Comparison of ENCODE assay signal across 12 mouse cellular contexts in genomic region chr15:98790761-98791160, GRCm38 (mm10). TPM values are rescaled to one million over a fixed set of nuclear protein-coding genes. Genes with fewer than 3 reads are reported as not detected.
DNase-seq lines count a peak whose midpoint lies in the region; ATAC-seq and TF ChIP-seq lines count a peak whose summit lies in the region.
"Had no signal": no experiment of that assay in that cellular context is flagged by ENCODE, and none has a peak within 500 bp of the region (broad histone marks: within the 10 kb centered on the region; RNA-seq: fewer than 3 reads in every experiment).

No protein-coding gene starts in this region.

- peak overlapping the region; percentile 62 for H3K4me2 ChIP-seq in heart, embryonic 12.5 days
- H3K4me2 ChIP-seq in CH12.LX (ENCODE audit: insufficient read depth, low read depth, poor library complexity, severe bottlenecking), result peak overlapping the region; percentile 73
- H3K4me2 ChIP-seq in forebrain, embryonic 13.5 days, result no peak overlapping the region
- peak overlapping the region; percentile 37 for H3K4me2 ChIP-seq in midbrain, embryonic 11.5 days

- peaks cover 2% of the 10 kb centered on the region for H3K9me3 ChIP-seq in heart, embryonic 12.5 days (replicated peaks)
- H3K9me3 ChIP-seq in CH12.LX (replicated peaks; ENCODE audit: low read length), result peaks cover 25% of the 10 kb centered on the region
- 0 out of 2 replicates have a peak, but pooled peaks cover 2% of the 10 kb centered on the region for H3K9me3 ChIP-seq in forebrain, embryonic 13.5 days (replicated peaks)
- H3K9me3 ChIP-seq in midbrain, embryonic 11.5 days (ENCODE audit: control insufficient read depth, low read length), result no peaks in the 10 kb centered on the region

- in situ Hi-C loops in CH12.LX (cut with MboI; ENCODE audit: low pct_ligation_motif_present, low pct_unique_long_range_greater_than_20kb, low sequenced_read_pairs), result no loop called here

- no peak for DNase-seq in heart, postnatal 25 days (ENCODE audit: low spot score)
- no peak for DNase-seq in CH12.LX (ENCODE audit: extremely low read depth)
- DNase-seq in midbrain, embryonic 11.5 days (ENCODE audit: low spot score, missing footprints), result no peak
- DNase-seq in yolk sac, embryonic 10.5 days (ENCODE audit: low spot score), result no peak
- no peak for DNase-seq in urinary bladder, postnatal 10 days (ENCODE audit: low spot score)
- DNase-seq: right cerebral cortex, postnatal 25 days had no signal

- no peak overlapping the region for H3K27ac ChIP-seq in heart, embryonic 12.5 days (ENCODE audit: poor library complexity, severe bottlenecking)
- no peak overlapping the region for H3K27ac ChIP-seq in CH12.LX (ENCODE audit: insufficient read depth, low read depth)
- H3K27ac ChIP-seq in forebrain, embryonic 13.5 days, result no peak overlapping the region
- H3K27ac ChIP-seq in midbrain, embryonic 11.5 days (ENCODE audit: low read depth, low read length), result no peak overlapping the region

- H3K4me3 ChIP-seq in heart, embryonic 12.5 days, result peak overlapping the region; percentile 35
- peak overlapping the region in 1 of 3 experiments; percentile 31 for H3K4me3 ChIP-seq in CH12.LX (replicated peaks in 1 of 3; ENCODE audit: low read depth in 2 of 3, low read length in 2 of 3, poor library complexity in 1 of 3)
- 0 out of 2 replicates have a peak overlapping the region, but pooled peaks have one; percentile 2 for H3K4me3 ChIP-seq in forebrain, embryonic 13.5 days
- peak overlapping the region; percentile 24 for H3K4me3 ChIP-seq in midbrain, embryonic 11.5 days (ENCODE audit: low read depth, low read length)

- peaks cover 93% of the 10 kb centered on the region for H3K27me3 ChIP-seq in heart, embryonic 12.5 days (replicated peaks)
- H3K27me3 ChIP-seq in CH12.LX (replicated peaks), result peaks cover 60% of the 10 kb centered on the region
- peaks cover 99% of the 10 kb centered on the region for H3K27me3 ChIP-seq in forebrain, embryonic 13.5 days
- peaks cover 86% of the 10 kb centered on the region for H3K27me3 ChIP-seq in midbrain, embryonic 11.5 days (ENCODE audit: control insufficient read depth, insufficient read depth, low read length)

- no peak overlapping the region for H3K9ac ChIP-seq in heart, embryonic 12.5 days
- no peak overlapping the region for H3K9ac ChIP-seq in CH12.LX (ENCODE audit: insufficient read depth, low read depth)
- H3K9ac ChIP-seq in forebrain, embryonic 13.5 days, result no peak overlapping the region
- H3K9ac ChIP-seq in midbrain, embryonic 11.5 days (ENCODE audit: low read length), result peak overlapping the region; percentile 45

- ATAC-seq in heart, embryonic 12.5 days (ENCODE audit: insufficient number of reproducible peaks, low FRiP score), result no peak
- no peak for ATAC-seq in forebrain, embryonic 13.5 days
- no peak for ATAC-seq in midbrain, embryonic 11.5 days (ENCODE audit: low FRiP score)
- no peak for ATAC-seq in activated CD4-positive, CD25-positive, alpha-beta regulatory T cell, adult 4 months

- no peak for TF ChIP-seq CTCF in CH12.LX (conservative IDR thresholded peaks at IDR 0.05 in 1 of 2, IDR thresholded peaks at IDR 0.05 in 1 of 2; ENCODE audit: low read depth in 2 of 2, low read length in 2 of 2)

- intact Hi-C loops in heart, postnatal 25 days (cut with DNase I), result no loop called here

- no peaks in the 10 kb centered on the region for H3K79me2 ChIP-seq in CH12.LX (replicated peaks; ENCODE audit: control insufficient read depth, extremely low read depth, insufficient read depth, poor library complexity, severe bottlenecking)

- TF ChIP-seq RAD21 in CH12.LX (IDR thresholded peaks at IDR 0.05; ENCODE audit: low read depth, low read length), result no peak

- H3K36me3 ChIP-seq in heart, embryonic 12.5 days, result no peaks in the 10 kb centered on the region
- H3K36me3 ChIP-seq in CH12.LX (replicated peaks in 1 of 2; ENCODE audit: control insufficient read depth in 1 of 2, insufficient read depth in 1 of 2, low read length in 1 of 2), result no peaks in the 10 kb centered on the region
- H3K36me3 ChIP-seq in forebrain, embryonic 13.5 days (ENCODE audit: poor library complexity, severe bottlenecking), result no peaks in the 10 kb centered on the region
- H3K36me3 ChIP-seq in midbrain, embryonic 11.5 days (ENCODE audit: control insufficient read depth, insufficient read depth, low read length), result no peaks in the 10 kb centered on the region

- WGBS in heart, embryonic 12.5 days, result under 1% methylated on average over 23 of the region's 23 CpGs
- WGBS in forebrain, embryonic 13.5 days, result under 1% methylated on average over 23 of the region's 23 CpGs
- WGBS in midbrain, embryonic 11.5 days, result under 1% methylated on average over 23 of the region's 23 CpGs

- dilution Hi-C loops in CH12.LX (cut with MboI; ENCODE audit: extremely low pct_ligation_motif_present, extremely low pct_unique_long_range_greater_than_20kb, low sequenced_read_pairs), result no loop called here

- TF ChIP-seq POLR2A in CH12.LX (IDR thresholded peaks at IDR 0.05; ENCODE audit: low read depth, low read length), result no peak

- H3K4me1 ChIP-seq in heart, embryonic 12.5 days (replicated peaks), result peaks cover 38% of the 10 kb centered on the region
- H3K4me1 ChIP-seq in CH12.LX (ENCODE audit: control insufficient read depth in 1 of 2, insufficient read depth in 2 of 2), result peaks cover 23 to 29% of the 10 kb centered on the region in 2 experiments
- H3K4me1 ChIP-seq in forebrain, embryonic 13.5 days, result peaks cover 23% of the 10 kb centered on the region
- peaks cover 21% of the 10 kb centered on the region for H3K4me1 ChIP-seq in midbrain, embryonic 11.5 days (ENCODE audit: control insufficient read depth, insufficient read depth, low read length)

- TF ChIP-seq EP300 in CH12.LX (IDR thresholded peaks at IDR 0.05; ENCODE audit: low read length), result no peak

TF ChIP-seq in CH12.LX, 34 proteins besides CTCF, POLR2A, EP300 and RAD21:
- TF ChIP-seq IRF4 (IDR thresholded peaks at IDR 0.05; ENCODE audit: low read depth, low read length), result 0 out of 2 replicates have a peak, but pooled peaks have one; percentile 23
- TF ChIP-seq TBP (conservative IDR thresholded peaks at IDR 0.05; ENCODE audit: low read depth, low read length), result no peak

RNA-seq across cellular contexts. Expression of gene Wnt1, which starts 1.1 kb away (rescaled TPM):
- polyA plus RNA-seq in heart, embryonic 12.5 days (2016; fragmentation: Nextera tagmentation; extraction: Ambion mirVana), result not detected in 2 replicates
- total RNA-seq in heart, postnatal 25 days (2021), result not detected
- not detected in 2 replicates for total RNA-seq in CH12.LX (2012; rRNA removed)
- total RNA-seq in CH12.LX (2014; rRNA removed), result not detected in 2 replicates
- not detected in 2 replicates for polyA plus RNA-seq in CH12.LX (2012; ENCODE audit: insufficient read length, low read depth)
- polyA plus RNA-seq in forebrain, embryonic 13.5 days (2015; fragmentation: Nextera tagmentation; extraction: Ambion mirVana), result not detected in 2 replicates
- 11.6 and 14.0 TPM in 2 replicates for polyA plus RNA-seq in midbrain, embryonic 11.5 days (2014; fragmentation: Nextera tagmentation; extraction: Ambion mirVana)
- polyA plus RNA-seq in activated CD4-positive, CD25-positive, alpha-beta regulatory T cell, adult 4 months (2017; shearing (Covaris generic)), result not detected
- total RNA-seq: gastrocnemius, adult 18-20 months; left cerebral cortex, postnatal 25 days; MEL had no signal

RNA-seq across cellular contexts. Expression of gene Wnt10b, which starts 12.8 kb away (rescaled TPM):
- polyA plus RNA-seq in heart, embryonic 12.5 days (2016; fragmentation: Nextera tagmentation; extraction: Ambion mirVana), result not detected in 2 replicates
- under 1 TPM; 0.34 to 0.57 TPM for total RNA-seq in heart, postnatal 25 days (2021)
- total RNA-seq in CH12.LX (2012; rRNA removed), result 19.1 and 25.4 TPM in 2 replicates
- 61.6 and 64.4 TPM in 2 replicates for total RNA-seq in CH12.LX (2014; rRNA removed)
- polyA plus RNA-seq in CH12.LX (2012; ENCODE audit: insufficient read length, low read depth), result 56.2 and 58.0 TPM in 2 replicates
- not detected in 2 replicates for polyA plus RNA-seq in forebrain, embryonic 13.5 days (2015; fragmentation: Nextera tagmentation; extraction: Ambion mirVana)
- 0.30 and 0.40 TPM in 2 replicates for polyA plus RNA-seq in midbrain, embryonic 11.5 days (2014; fragmentation: Nextera tagmentation; extraction: Ambion mirVana)
- under 1 TPM in 1 of 2 experiments, not detected in 1; 0.22 TPM for polyA plus RNA-seq in activated CD4-positive, CD25-positive, alpha-beta regulatory T cell, adult 4 months (2017; shearing (Covaris generic))

RNA-seq across cellular contexts. Expression of gene Ddn, which starts 18.5 kb away (rescaled TPM):
- polyA plus RNA-seq in heart, embryonic 12.5 days (2016; fragmentation: Nextera tagmentation; extraction: Ambion mirVana), result 0.04 and 0.14 TPM in 2 replicates
- under 1 TPM; 0.21 to 0.59 TPM for total RNA-seq in heart, postnatal 25 days (2021)
- total RNA-seq in CH12.LX (2012; rRNA removed), result 0.04 TPM in 1 of 2 replicates, not detected in the other
- not detected in 2 replicates for total RNA-seq in CH12.LX (2014; rRNA removed)
- 0.08 TPM in 1 of 2 replicates, not detected in the other for polyA plus RNA-seq in CH12.LX (2012; ENCODE audit: insufficient read length, low read depth)
- polyA plus RNA-seq in forebrain, embryonic 13.5 days (2015; fragmentation: Nextera tagmentation; extraction: Ambion mirVana), result 0.05 and 0.15 TPM in 2 replicates
- polyA plus RNA-seq in midbrain, embryonic 11.5 days (2014; fragmentation: Nextera tagmentation; extraction: Ambion mirVana), result 0.48 and 0.74 TPM in 2 replicates
- polyA plus RNA-seq in activated CD4-positive, CD25-positive, alpha-beta regulatory T cell, adult 4 months (2017; shearing (Covaris generic)), result not detected

RNA-seq across cellular contexts. Expression of gene Arf3, which starts 27.7 kb away (rescaled TPM):
- 46.3 and 46.9 TPM in 2 replicates for polyA plus RNA-seq in heart, embryonic 12.5 days (2016; fragmentation: Nextera tagmentation; extraction: Ambion mirVana)
- 10 to 100 TPM; 18.5 to 20.8 TPM for total RNA-seq in heart, postnatal 25 days (2021)
- 32.5 and 33.8 TPM in 2 replicates for total RNA-seq in CH12.LX (2012; rRNA removed)
- total RNA-seq in CH12.LX (2014; rRNA removed), result 33.9 and 41.0 TPM in 2 replicates
- 158 and 182 TPM in 2 replicates for polyA plus RNA-seq in CH12.LX (2012; ENCODE audit: insufficient read length, low read depth)
- polyA plus RNA-seq in forebrain, embryonic 13.5 days (2015; fragmentation: Nextera tagmentation; extraction: Ambion mirVana), result 49.2 and 55.1 TPM in 2 replicates
- 28.1 and 33.4 TPM in 2 replicates for polyA plus RNA-seq in midbrain, embryonic 11.5 days (2014; fragmentation: Nextera tagmentation; extraction: Ambion mirVana)
- 10 to 100 TPM; 29.9 to 46.7 TPM for polyA plus RNA-seq in activated CD4-positive, CD25-positive, alpha-beta regulatory T cell, adult 4 months (2017; shearing (Covaris generic))

RNA-seq across cellular contexts. Expression of gene Prkag1, which starts 40.6 kb away (rescaled TPM):
- 81.5 and 83.5 TPM in 2 replicates for polyA plus RNA-seq in heart, embryonic 12.5 days (2016; fragmentation: Nextera tagmentation; extraction: Ambion mirVana)
- total RNA-seq in heart, postnatal 25 days (2021), result 100 to 1,000 TPM in 1 of 2 experiments, 10 to 100 TPM in 1; 90.5 to 103 TPM
- total RNA-seq in CH12.LX (2012; rRNA removed) (49.4 and 63.2 TPM in 2 replicates), CH12.LX (2014; rRNA removed) (87.5 and 89.4 TPM in 2 replicates)
- polyA plus RNA-seq in CH12.LX (2012; ENCODE audit: insufficient read length, low read depth), result 66.1 and 73.2 TPM in 2 replicates
- polyA plus RNA-seq in forebrain, embryonic 13.5 days (2015; fragmentation: Nextera tagmentation; extraction: Ambion mirVana), result 95.9 and 99.4 TPM in 2 replicates
- 69.7 and 81.4 TPM in 2 replicates for polyA plus RNA-seq in midbrain, embryonic 11.5 days (2014; fragmentation: Nextera tagmentation; extraction: Ambion mirVana)
- polyA plus RNA-seq in activated CD4-positive, CD25-positive, alpha-beta regulatory T cell, adult 4 months (2017; shearing (Covaris generic)), result 100 to 1,000 TPM in 1 of 2 experiments, 10 to 100 TPM in 1; 98.2 to 133 TPM

Comparison
In these comparisons a context has a peak if more than half of its experiments do, and no peak if none do; other contexts are left out.
1. RNA of gene Wnt1, which starts 1.1 kb away (polyA plus RNA-seq): 11.6 to 14.0 TPM in midbrain, embryonic 11.5 days; not detected in CH12.LX, not detected in heart, embryonic 12.5 days, not detected in forebrain, embryonic 13.5 days and not detected in activated CD4-positive, CD25-positive, alpha-beta regulatory T cell, adult 4 months; every median in the first group is over 10 times any median in the second.
2. RNA of gene Wnt10b, which starts 12.8 kb away (polyA plus RNA-seq): 56.2 to 58.0 TPM in CH12.LX; 0.30 to 0.40 TPM in midbrain, embryonic 11.5 days, 0.22 TPM in activated CD4-positive, CD25-positive, alpha-beta regulatory T cell, adult 4 months, not detected in heart, embryonic 12.5 days and not detected in forebrain, embryonic 13.5 days; every median in the first group is over 10 times any median in the second.